Mouse (Mus musculus): ENCODE measurements at regions not wholly inside any gene's neighbourhood (a gene's known extent, or its start where the extent isn't known, plus 50 kb on each side); places are given as distances from the start of the nearest gene placed in this dataset.

DNA sequence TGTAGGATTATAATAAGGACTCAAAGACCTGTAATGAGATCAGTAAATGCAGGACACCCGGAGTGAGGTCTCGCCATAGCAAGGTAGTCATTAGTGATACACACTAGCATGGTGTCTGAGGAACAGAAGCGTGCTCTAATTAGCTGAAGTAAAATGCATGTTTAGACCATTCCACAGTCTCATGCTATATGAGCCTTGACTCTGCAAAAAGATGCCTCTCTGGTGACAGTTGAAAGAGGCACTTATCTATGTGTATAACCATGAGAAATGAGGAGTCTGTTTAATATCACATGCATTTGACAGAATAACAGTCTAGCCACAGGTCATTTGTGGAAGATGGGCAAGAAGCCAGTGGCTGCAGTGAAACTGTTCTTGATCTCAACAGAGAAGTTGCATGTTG, 232.1 kb upstream of the Pex5l start:
- TF ChIP-seq CTCF (IDR thresholded peaks at IDR 0.05; ENCODE audit: low read depth, low read length) (no peak), POLR2A (IDR thresholded peaks at IDR 0.05; ENCODE audit: borderline replicate concordance, low read depth, low read length) (no peak)
